Mouse (Mus musculus) stomach, postnatal 0 days (tissue): ENCODE measurements around the gene Akap17b.

Experiments used
- CTCF ChIP-seq: IDR thresholded peaks from 2 replicates; pipeline ENCODE4 v1.5.1; 2016; ENCODE audit warnings: antibody characterized with exemption, low read depth, mild to moderate bottlenecking, moderate library complexity
- EP300 ChIP-seq: optimal IDR thresholded peaks from 2 replicates; pipeline ENCODE3; 2016; ENCODE audit warnings: antibody characterized with exemption

DNA sequence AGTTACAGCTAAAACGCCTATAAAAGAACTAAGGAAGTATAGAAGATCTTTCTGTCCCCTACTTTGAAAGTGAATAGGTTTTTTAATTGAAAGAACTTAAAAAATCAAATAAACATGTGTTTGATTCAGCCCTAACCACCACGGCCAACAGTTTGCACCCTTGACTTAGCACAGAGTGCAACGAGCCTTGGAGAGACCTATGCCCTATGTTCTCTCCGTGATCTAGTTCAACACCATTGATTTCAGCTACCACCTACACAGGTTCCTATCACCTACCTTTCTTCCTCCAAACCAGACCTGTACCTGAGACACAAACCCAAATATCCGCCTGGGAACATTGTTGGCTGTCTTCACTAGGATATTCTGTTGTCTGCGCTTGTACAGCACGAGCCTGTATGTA, 54.9 kb downstream of the Akap17b start:
- TF ChIP-seq CTCF (no peak), EP300 (no peak)
